In genomic region chr1:133252801-133253531, GRCm38 (mm10) we compare ENCODE assay signal across 10 mouse cellular contexts. TPM values are rescaled to one million over a fixed set of nuclear protein-coding genes. Genes with fewer than 3 reads are reported as not detected.
DNase-seq lines count a peak whose midpoint lies in the region; ATAC-seq and TF ChIP-seq lines count a peak whose summit lies in the region.
"Had no signal": no experiment of that assay in that cellular context is flagged by ENCODE, and none has a peak within 500 bp of the region (broad histone marks: within the 10 kb centered on the region; RNA-seq: fewer than 3 reads in every experiment).

No protein-coding gene starts in this region.

- H3K27me3 ChIP-seq in forebrain, postnatal 0 days (ENCODE audit: insufficient read depth, low read length): no peaks in the 10 kb centered on the region
- no peaks in the 10 kb centered on the region for H3K27me3 ChIP-seq in forebrain, embryonic 14.5 days (replicated peaks; ENCODE audit: control insufficient read depth, insufficient read depth, low read length)
- H3K27me3 ChIP-seq in kidney, postnatal 0 days (ENCODE audit: insufficient read depth, low read length): no peaks in the 10 kb centered on the region
- peaks cover 52% of the 10 kb centered on the region; the same call in 1 of the 2 replicates for H3K27me3 ChIP-seq in limb, embryonic 10.5 days (ENCODE audit: low read depth, poor library complexity, severe bottlenecking)
- H3K27me3 ChIP-seq in stomach, postnatal 0 days (ENCODE audit: control insufficient read depth, insufficient read depth, low read length): no peaks in the 10 kb centered on the region
- H3K27me3 ChIP-seq: hindbrain, embryonic 15.5 days had no signal

- H3K9ac ChIP-seq in forebrain, postnatal 0 days: no peak overlapping the region
- no peak overlapping the region for H3K9ac ChIP-seq in forebrain, embryonic 14.5 days (ENCODE audit: low read length)
- H3K9ac ChIP-seq in kidney, postnatal 0 days (ENCODE audit: low read depth, low read length): no peak overlapping the region
- no peak overlapping the region; the same call in 1 of the 2 replicates for H3K9ac ChIP-seq in stomach, postnatal 0 days (ENCODE audit: low read length)
- H3K9ac ChIP-seq: hindbrain, embryonic 15.5 days had no signal

- no peak for TF ChIP-seq CTCF in forebrain, postnatal 0 days (IDR thresholded peaks at IDR 0.05; ENCODE audit: low read depth)
- peak; percentile 13; the same call in 1 of the 2 replicates for TF ChIP-seq CTCF in kidney, postnatal 0 days (IDR thresholded peaks at IDR 0.05; ENCODE audit: low read depth)
- peak; percentile 29; the same call in 1 of the 2 replicates for TF ChIP-seq CTCF in stomach, postnatal 0 days (IDR thresholded peaks at IDR 0.05; ENCODE audit: low read depth)

- no peak overlapping the region for H3K27ac ChIP-seq in forebrain, postnatal 0 days (ENCODE audit: low read depth, low read length)
- H3K27ac ChIP-seq in forebrain, embryonic 14.5 days (ENCODE audit: low read depth, low read length): no peak overlapping the region
- peak overlapping the region; percentile 68 for H3K27ac ChIP-seq in kidney, postnatal 0 days
- H3K27ac ChIP-seq in limb, embryonic 10.5 days: peak overlapping the region; percentile 25; the same call in 1 of the 2 replicates
- H3K27ac ChIP-seq in stomach, postnatal 0 days (replicated peaks): peak overlapping the region; percentile 77
- H3K27ac ChIP-seq: hindbrain, embryonic 15.5 days had no signal

- peak; percentile 55; the same call in 1 of the 2 replicates for ATAC-seq in forebrain, postnatal 0 days
- no peak for ATAC-seq in forebrain, embryonic 14.5 days
- ATAC-seq in kidney, postnatal 0 days (replicated peaks; ENCODE audit: low FRiP score, low read depth): no peak
- ATAC-seq in stomach, postnatal 0 days (ENCODE audit: low FRiP score, low TSS enrichment): no peak

- no peak for TF ChIP-seq EP300 in stomach, postnatal 0 days (optimal IDR thresholded peaks at IDR 0.05)

- no peak overlapping the region for H3K4me2 ChIP-seq in forebrain, postnatal 0 days (ENCODE audit: low read depth)
- no peak overlapping the region for H3K4me2 ChIP-seq in forebrain, embryonic 14.5 days (ENCODE audit: low read length)
- H3K4me2 ChIP-seq in kidney, postnatal 0 days (ENCODE audit: low read length): no peak overlapping the region
- H3K4me2 ChIP-seq in stomach, postnatal 0 days (replicated peaks; ENCODE audit: low read depth): peak overlapping the region; percentile 14; the same call in 1 of the 2 replicates
- H3K4me2 ChIP-seq: hindbrain, embryonic 15.5 days had no signal

- H3K36me3 ChIP-seq in forebrain, postnatal 0 days (ENCODE audit: insufficient read depth): no peaks in the 10 kb centered on the region
- H3K36me3 ChIP-seq in forebrain, embryonic 14.5 days (ENCODE audit: control insufficient read depth, insufficient read depth, low read length): no peaks in the 10 kb centered on the region
- no peaks in the 10 kb centered on the region for H3K36me3 ChIP-seq in kidney, postnatal 0 days (ENCODE audit: insufficient read depth, low read length)
- no peaks in the 10 kb centered on the region for H3K36me3 ChIP-seq in limb, embryonic 10.5 days
- H3K36me3 ChIP-seq in stomach, postnatal 0 days (ENCODE audit: control insufficient read depth, insufficient read depth, low read length): no peaks in the 10 kb centered on the region
- H3K36me3 ChIP-seq: hindbrain, embryonic 15.5 days had no signal

- no peak for DNase-seq in forebrain, postnatal 0 days
- DNase-seq in forebrain, embryonic 14.5 days (ENCODE audit: low spot score): no peak
- no peak for DNase-seq in kidney, postnatal 0 days (ENCODE audit: low spot score)
- no peak for DNase-seq in kidney, postnatal 36 days
- no peak for DNase-seq in limb, embryonic 10.5 days (ENCODE audit: low spot score)
- DNase-seq in stomach, postnatal 0 days (ENCODE audit: low spot score): no peak
- DNase-seq in adipocyte (ENCODE audit: low spot score): no peak
- no peak for DNase-seq in cerebellum, postnatal 14 days
- DNase-seq: right cerebral cortex, postnatal 4 days had no signal

- H3K4me3 ChIP-seq in forebrain, postnatal 0 days (ENCODE audit: low read depth, low read length): no peak overlapping the region
- H3K4me3 ChIP-seq in forebrain, embryonic 14.5 days (ENCODE audit: low read depth, low read length): no peak overlapping the region
- H3K4me3 ChIP-seq in kidney, postnatal 0 days (replicated peaks; ENCODE audit: low read depth, low read length): no peak overlapping the region
- H3K4me3 ChIP-seq in limb, embryonic 10.5 days: no peak overlapping the region
- no peak overlapping the region for H3K4me3 ChIP-seq in stomach, postnatal 0 days (ENCODE audit: low read depth, low read length)
- H3K4me3 ChIP-seq: hindbrain, embryonic 15.5 days had no signal

- WGBS in forebrain, postnatal 0 days: 59% methylated on average over 10 of the region's 10 CpGs
- WGBS in forebrain, embryonic 14.5 days: 59% methylated on average over 10 of the region's 10 CpGs
- 57% methylated on average over 10 of the region's 10 CpGs for WGBS in kidney, postnatal 0 days
- WGBS in limb, embryonic 10.5 days: 46% methylated on average over 10 of the region's 10 CpGs
- WGBS in stomach, postnatal 0 days: 43% methylated on average over 10 of the region's 10 CpGs

- H3K4me1 ChIP-seq in forebrain, postnatal 0 days (ENCODE audit: insufficient read depth): peaks cover 14% of the 10 kb centered on the region; the same call in 1 of the 2 replicates
- H3K4me1 ChIP-seq in forebrain, embryonic 14.5 days (ENCODE audit: control insufficient read depth, insufficient read depth, low read length): peaks cover 17% of the 10 kb centered on the region
- peaks cover 42% of the 10 kb centered on the region for H3K4me1 ChIP-seq in kidney, postnatal 0 days (replicated peaks; ENCODE audit: insufficient read depth, low read length)
- H3K4me1 ChIP-seq in limb, embryonic 10.5 days: peaks cover 65% of the 10 kb centered on the region
- H3K4me1 ChIP-seq in stomach, postnatal 0 days (replicated peaks; ENCODE audit: control insufficient read depth, insufficient read depth): peaks cover 31% of the 10 kb centered on the region

- H3K9me3 ChIP-seq in forebrain, postnatal 0 days (ENCODE audit: low read length): no peaks in the 10 kb centered on the region
- no peaks in the 10 kb centered on the region for H3K9me3 ChIP-seq in forebrain, embryonic 14.5 days (replicated peaks; ENCODE audit: control insufficient read depth, low read length)
- H3K9me3 ChIP-seq in kidney, postnatal 0 days (replicated peaks; ENCODE audit: low read length): no peaks in the 10 kb centered on the region
- H3K9me3 ChIP-seq in limb, embryonic 10.5 days (replicated peaks): no peaks in the 10 kb centered on the region
- no peaks in the 10 kb centered on the region for H3K9me3 ChIP-seq in stomach, postnatal 0 days (ENCODE audit: control insufficient read depth, low read length)
- H3K9me3 ChIP-seq: hindbrain, embryonic 15.5 days had no signal

RNA-seq across cellular contexts. Expression of gene Golt1a, which starts 56.6 kb away (rescaled TPM):
- total RNA-seq in forebrain, postnatal 0 days (2014; rRNA removed): 0.15 and 0.29 TPM in 2 replicates
- 0.19 TPM in 1 of 2 replicates, not detected in the other for polyA plus RNA-seq in forebrain, postnatal 0 days (2015; fragmentation: Nextera tagmentation; extraction: Ambion mirVana)
- not detected in 2 replicates for polyA plus RNA-seq in forebrain, embryonic 14.5 days (2014; fragmentation: Nextera tagmentation; extraction: Ambion mirVana)
- 15.4 and 20.6 TPM in 2 replicates for polyA plus RNA-seq in kidney, postnatal 0 days (2015; fragmentation: Nextera tagmentation; extraction: Ambion mirVana)
- not detected in 2 replicates for polyA plus RNA-seq in limb, embryonic 10.5 days (2016; fragmentation: Nextera tagmentation; extraction: Ambion mirVana)
- polyA plus RNA-seq in stomach, postnatal 0 days (2015; fragmentation: Nextera tagmentation; extraction: Ambion mirVana): 7.6 and 10.8 TPM in 2 replicates
- polyA plus RNA-seq: hindbrain, embryonic 15.5 days had no signal

Comparison
In these comparisons a context has a peak if more than half of its experiments do, and no peak if none do; other contexts are left out.
1. H3K27ac ChIP-seq: peak in kidney, postnatal 0 days (single experiment), limb, embryonic 10.5 days (single experiment) and stomach, postnatal 0 days (single experiment); none in forebrain, postnatal 0 days (single experiment) and forebrain, embryonic 14.5 days (single experiment).